Mouse (Mus musculus) forebrain, embryonic 13.5 days (tissue): ENCODE results near the gene Asb16. TPM values are rescaled to one million over a fixed set of nuclear protein-coding genes. Genes with fewer than 3 reads are reported as not detected.

Source experiments
- ATAC-seq: fragments of 200-750 bp; cut with Nextera tagmentation; 2 replicates; pipeline ENCODE4 v1.8.0; 2017
- H3K27ac ChIP-seq: fragments of 300-500 bp; sonication (generic); 2 replicates; pipeline ENCODE4 v1.5.1; 2015; ENCODE audit warnings: inconsistent platforms, mild to moderate bottlenecking, moderate library complexity
- H3K27me3 ChIP-seq: fragments of 300-500 bp; sonication (generic); 2 replicates; pipeline ENCODE4 v1.6.1; 2015; ENCODE audit warnings: mild to moderate bottlenecking, inconsistent platforms
- H3K36me3 ChIP-seq: fragments of 300-500 bp; sonication (generic); 2 replicates; pipeline ENCODE4 v1.6.1; 2015; ENCODE audit warnings: mild to moderate bottlenecking, inconsistent platforms; ENCODE audit not compliant: poor library complexity, severe bottlenecking
- H3K4me1 ChIP-seq: fragments of 300-500 bp; sonication (generic); 2 replicates; pipeline ENCODE4 v1.6.1; 2015; ENCODE audit warnings: inconsistent platforms
- H3K4me2 ChIP-seq: fragments of 300-500 bp; sonication (generic); 2 replicates; pipeline ENCODE4 v1.6.1; 2015; ENCODE audit warnings: inconsistent platforms, mild to moderate bottlenecking, moderate library complexity
- H3K4me3 ChIP-seq: fragments of 300-500 bp; sonication (generic); 2 replicates; pipeline ENCODE4 v1.5.1; 2015; ENCODE audit warnings: mild to moderate bottlenecking, inconsistent platforms
- H3K9ac ChIP-seq: fragments of 300-500 bp; sonication (generic); 2 replicates; pipeline ENCODE4 v1.6.1; 2015; ENCODE audit warnings: mild to moderate bottlenecking, inconsistent platforms
- H3K9me3 ChIP-seq: fragments of 300-500 bp; sonication (generic); replicated peaks from 2 replicates; pipeline ENCODE4 v1.6.1; 2016; ENCODE audit warnings: inconsistent platforms
- WGBS: fragments of 180-500 bp; shearing (Covaris S2); methylation state at CpG from one replicate; pipeline ENCODE4 v1.1.7; 2015; 5-methylcytosine and 5-hydroxymethylcytosine counted together
- polyA plus RNA-seq: library from polyadenylated mRNA; unstranded; fragments of >200 nt; fragmentation: Nextera tagmentation; extraction: Ambion mirVana; gene quantifications from 2 replicates; pipeline ENCODE4 v1.2.1, GENCODE M21; 2015

Asb16 gene
- polyA plus RNA-seq: not detected in 2 replicates

DNA sequence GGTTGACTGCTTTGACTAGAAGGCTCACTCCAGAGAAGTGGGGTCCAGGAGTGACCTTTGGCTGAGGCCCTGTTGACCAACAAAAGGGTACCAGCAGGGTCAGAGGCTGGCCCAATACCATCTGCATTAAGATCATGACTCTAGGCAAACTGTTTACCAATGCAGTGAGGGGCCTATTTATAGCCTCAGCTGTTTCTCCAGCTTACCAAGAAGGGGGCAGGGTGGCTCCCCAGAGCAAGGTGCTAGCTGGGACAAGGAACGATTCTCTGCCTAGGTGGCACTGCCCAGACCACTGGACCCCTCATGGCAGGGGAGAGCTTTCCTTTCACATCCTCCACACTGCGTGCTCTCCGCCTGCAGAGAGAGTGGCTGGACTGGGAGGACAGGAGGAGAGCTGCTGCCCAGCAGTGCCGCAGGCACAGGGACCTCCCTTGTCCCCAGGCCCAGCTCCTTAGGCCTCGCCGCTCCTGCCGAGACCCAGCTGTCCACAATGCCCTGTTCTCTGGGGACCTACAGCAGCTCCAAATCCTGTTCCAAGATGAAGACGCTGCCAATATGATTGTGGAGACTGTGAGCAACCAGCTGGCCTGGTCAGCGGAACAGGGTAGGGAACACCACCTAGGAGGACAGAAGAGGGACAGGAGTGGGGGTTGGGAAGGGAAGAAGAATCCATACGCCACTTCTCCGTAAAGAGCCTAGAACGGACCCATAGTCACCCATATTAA lies at the start of gene Asb16:
Asb16 (plus strand) TSS at position 224 of the 725 bp plus-strand sequence.
- H3K4me2 ChIP-seq: no peak within 1 kb of the TSS
- no peak for ATAC-seq
- no peaks in the 10 kb centered on the region for H3K9me3 ChIP-seq
- peaks cover 6% of the 10 kb centered on the region; the same call in 1 of the 2 replicates for H3K4me1 ChIP-seq
- 89% methylated on average over 12 of the region's 12 CpGs for WGBS
- H3K9ac ChIP-seq: no peak within 1 kb of the TSS
- no peak within 1 kb of the TSS for H3K27ac ChIP-seq
- no peaks in the 10 kb centered on the region for H3K36me3 ChIP-seq
- no peak within 1 kb of the TSS for H3K4me3 ChIP-seq
- H3K27me3 ChIP-seq: no peaks in the 10 kb centered on the region

- H3K27ac ChIP-seq: peak overlapping the region; percentile 91
- H3K9ac ChIP-seq: peak overlapping the region; percentile 60
- 2% methylated on average over 10 of the region's 10 CpGs for WGBS
- H3K4me3 ChIP-seq: peak overlapping the region; percentile 32
- H3K27me3 ChIP-seq: no peaks in the 10 kb centered on the region
- peaks cover 75% of the 10 kb centered on the region for H3K4me1 ChIP-seq
- peak; percentile 91 for ATAC-seq
- H3K4me2 ChIP-seq: peak overlapping the region; percentile 66
- no peaks in the 10 kb centered on the region for H3K9me3 ChIP-seq
- peaks cover 41% of the 10 kb centered on the region; the same call in 1 of the 2 replicates for H3K36me3 ChIP-seq
These were observed 49.8 kb upstream of the Asb16 start for GRCm38 (mm10) chr11:102218783-102219182.

DNA sequence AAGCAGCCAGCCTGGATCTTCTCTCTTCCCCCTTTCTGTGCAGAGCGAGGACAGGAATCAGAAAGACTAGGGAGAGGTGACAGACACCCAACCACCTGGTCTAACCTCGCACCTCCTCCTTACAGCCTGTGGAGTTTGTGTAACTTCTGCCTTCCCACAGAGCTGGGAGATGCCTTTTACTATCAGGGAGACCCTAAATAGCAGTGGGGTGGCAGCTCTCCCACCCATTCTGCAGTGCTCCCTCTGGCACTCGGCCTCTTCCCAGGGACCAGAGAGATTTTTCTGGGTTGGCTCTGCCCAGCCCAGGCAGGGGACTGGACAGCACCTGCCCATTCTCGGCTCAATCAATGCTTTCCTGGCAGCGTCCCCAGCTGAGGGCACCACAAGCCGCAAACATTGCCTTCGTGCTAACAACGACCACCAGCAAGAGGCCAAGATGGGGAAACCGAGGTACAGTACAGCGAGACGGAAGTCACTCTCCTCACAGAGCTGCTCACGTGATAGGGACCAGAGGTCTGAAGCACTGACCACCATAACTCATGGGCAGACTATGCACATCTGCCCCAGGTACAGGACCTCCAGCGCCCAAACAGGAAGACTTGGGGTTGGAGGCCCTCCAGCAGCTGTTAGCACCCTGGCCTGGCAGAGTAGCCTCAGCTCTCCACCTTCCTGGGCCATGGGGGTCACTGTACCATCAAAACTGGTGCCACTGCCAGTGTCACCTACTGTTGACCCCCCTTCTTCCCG lies 49.1 kb upstream of the Asb16 start:
- peak; percentile 39 for ATAC-seq

GRCm38 (mm10) chr11:102219994-102220346 lies 48.6 kb upstream of the Asb16 start:
- WGBS: 80% methylated on average over 4 of the region's 4 CpGs
- Histone ChIP-seq H3K27me3 (no peaks in the 10 kb centered on the region), H3K4me1 (peaks cover 76% of the 10 kb centered on the region), H3K4me2 (no peak overlapping the region), H3K27ac (no peak overlapping the region; the same call in 1 of the 2 replicates), H3K36me3 (peaks cover 45% of the 10 kb centered on the region; the same call in 1 of the 2 replicates), H3K9ac (no peak overlapping the region), H3K4me3 (no peak overlapping the region), H3K9me3 (no peaks in the 10 kb centered on the region)
- no peak for ATAC-seq

More for the DNA sequence above, 49.1 kb upstream of the Asb16 start:
- no peaks in the 10 kb centered on the region for H3K9me3 ChIP-seq
- peaks cover 45% of the 10 kb centered on the region; the same call in 1 of the 2 replicates for H3K36me3 ChIP-seq
- H3K4me3 ChIP-seq: peak overlapping the region; percentile 32; the same call in 1 of the 2 replicates
- H3K9ac ChIP-seq: peak overlapping the region; percentile 60
- peaks cover 76% of the 10 kb centered on the region for H3K4me1 ChIP-seq
- H3K27ac ChIP-seq: peak overlapping the region; percentile 91
- no peaks in the 10 kb centered on the region for H3K27me3 ChIP-seq
- peak overlapping the region; percentile 66 for H3K4me2 ChIP-seq
- WGBS: 62% methylated on average over 14 of the region's 14 CpGs

- H3K9me3 ChIP-seq: no peaks in the 10 kb centered on the region
- no peaks in the 10 kb centered on the region for H3K27me3 ChIP-seq
- H3K4me1 ChIP-seq: peaks cover 76% of the 10 kb centered on the region
- H3K9ac ChIP-seq: no peak overlapping the region
- no peak overlapping the region for H3K27ac ChIP-seq
- H3K36me3 ChIP-seq: peaks cover 45% of the 10 kb centered on the region; the same call in 1 of the 2 replicates
- 73% methylated on average over 6 of the region's 6 CpGs for WGBS
- H3K4me3 ChIP-seq: no peak overlapping the region
- no peak overlapping the region for H3K4me2 ChIP-seq
- ATAC-seq: no peak
These were observed 48.1 kb upstream of the Asb16 start for GRCm38 (mm10) chr11:102220451-102220850.

DNA sequence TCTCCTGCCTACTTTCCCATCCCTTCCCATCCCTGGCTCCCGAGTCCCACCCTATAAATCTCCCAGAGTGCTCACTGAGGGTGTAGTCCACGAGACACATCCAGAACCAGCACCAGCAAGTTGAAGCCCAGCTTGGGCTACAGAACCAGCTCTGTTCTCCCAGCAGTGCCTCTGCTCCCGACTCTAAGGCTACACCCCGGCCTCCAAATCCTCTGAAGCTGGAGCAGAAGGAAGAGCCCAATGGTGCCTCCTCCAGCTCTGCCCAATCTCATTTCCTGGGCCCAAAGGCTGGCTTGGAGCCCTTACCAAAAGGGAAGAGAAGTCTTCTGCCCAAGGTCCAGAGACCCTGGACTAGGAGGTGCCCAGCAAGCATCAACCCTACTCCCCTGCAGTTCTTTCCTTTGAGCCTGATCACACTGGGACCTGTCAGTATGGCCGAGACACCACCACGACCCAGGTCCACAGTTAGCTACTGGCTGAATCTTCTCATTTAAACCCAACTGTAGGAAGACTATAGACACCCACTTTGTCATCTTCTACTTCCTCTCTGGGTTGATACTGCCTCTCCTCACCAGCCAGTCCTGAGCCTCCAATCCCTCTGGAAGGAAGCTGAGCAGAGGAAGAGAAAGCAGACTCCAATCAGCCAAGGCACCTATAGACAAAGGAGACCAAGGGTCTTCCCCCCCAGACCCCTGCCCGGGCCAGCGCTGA lies 47.1 kb upstream of the Asb16 start:
- no peaks in the 10 kb centered on the region for H3K27me3 ChIP-seq
- H3K36me3 ChIP-seq: peaks cover 45% of the 10 kb centered on the region; the same call in 1 of the 2 replicates
- ATAC-seq: no peak
- H3K27ac ChIP-seq: no peak overlapping the region
- no peak overlapping the region for H3K4me3 ChIP-seq
- 89% methylated on average over 8 of the region's 8 CpGs for WGBS
- H3K4me2 ChIP-seq: no peak overlapping the region
- H3K4me1 ChIP-seq: peaks cover 76% of the 10 kb centered on the region
- H3K9ac ChIP-seq: no peak overlapping the region
- H3K9me3 ChIP-seq: no peaks in the 10 kb centered on the region

GRCm38 (mm10) chr11:102221954-102222351 lies 46.6 kb upstream of the Asb16 start:
- ATAC-seq: no peak
- Histone ChIP-seq H3K36me3 (peaks cover 45% of the 10 kb centered on the region; the same call in 1 of the 2 replicates), H3K9me3 (no peaks in the 10 kb centered on the region), H3K27me3 (no peaks in the 10 kb centered on the region), H3K9ac (no peak overlapping the region), H3K4me2 (no peak overlapping the region), H3K4me1 (peaks cover 76% of the 10 kb centered on the region), H3K4me3 (no peak overlapping the region), H3K27ac (no peak overlapping the region)
- WGBS: 63% methylated on average over 8 of the region's 8 CpGs

GRCm38 (mm10) chr11:102223166-102223565 lies 45.4 kb upstream of the Asb16 start:
- Histone ChIP-seq H3K27ac (no peak overlapping the region), H3K27me3 (no peaks in the 10 kb centered on the region), H3K9ac (peak overlapping the region; percentile 23; the same call in 1 of the 2 replicates), H3K4me3 (no peak overlapping the region), H3K9me3 (no peaks in the 10 kb centered on the region), H3K36me3 (peaks cover 37% of the 10 kb centered on the region; the same call in 1 of the 2 replicates), H3K4me1 (peaks cover 76% of the 10 kb centered on the region), H3K4me2 (no peak overlapping the region)
- 47% methylated on average over 6 of the region's 6 CpGs for WGBS
- no peak for ATAC-seq

DNA sequence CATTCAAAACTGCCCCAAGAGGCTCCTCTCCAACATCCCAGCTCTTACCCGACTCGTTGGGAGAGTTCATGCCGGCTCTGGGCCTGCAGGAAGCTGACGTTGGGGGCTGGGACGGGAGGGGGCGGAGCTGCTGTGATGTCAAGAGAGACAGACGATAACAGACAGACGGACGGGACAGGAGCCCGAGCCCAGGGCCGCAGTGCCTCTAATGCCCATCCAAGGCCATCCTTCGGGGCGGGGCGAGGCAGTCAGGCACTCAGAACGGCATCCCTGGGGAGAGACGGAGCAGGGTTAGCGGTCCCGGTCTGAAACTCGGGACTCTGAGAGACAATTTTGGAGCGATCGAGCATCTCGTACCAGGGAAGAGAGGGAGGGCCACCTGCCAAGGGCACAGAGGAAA lies 43.9 kb upstream of the Asb16 start:
- WGBS: 8% methylated on average over 22 of the region's 22 CpGs
- H3K4me3 ChIP-seq: no peak overlapping the region
- peaks cover 35% of the 10 kb centered on the region; the same call in 1 of the 2 replicates for H3K36me3 ChIP-seq
- no peaks in the 10 kb centered on the region for H3K9me3 ChIP-seq
- peak overlapping the region; percentile 47; the same call in 1 of the 2 replicates for H3K9ac ChIP-seq
- H3K4me1 ChIP-seq: peaks cover 74% of the 10 kb centered on the region
- peak overlapping the region; percentile 43 for H3K4me2 ChIP-seq
- no peak overlapping the region for H3K27ac ChIP-seq
- H3K27me3 ChIP-seq: no peaks in the 10 kb centered on the region
- no peak for ATAC-seq

DNA sequence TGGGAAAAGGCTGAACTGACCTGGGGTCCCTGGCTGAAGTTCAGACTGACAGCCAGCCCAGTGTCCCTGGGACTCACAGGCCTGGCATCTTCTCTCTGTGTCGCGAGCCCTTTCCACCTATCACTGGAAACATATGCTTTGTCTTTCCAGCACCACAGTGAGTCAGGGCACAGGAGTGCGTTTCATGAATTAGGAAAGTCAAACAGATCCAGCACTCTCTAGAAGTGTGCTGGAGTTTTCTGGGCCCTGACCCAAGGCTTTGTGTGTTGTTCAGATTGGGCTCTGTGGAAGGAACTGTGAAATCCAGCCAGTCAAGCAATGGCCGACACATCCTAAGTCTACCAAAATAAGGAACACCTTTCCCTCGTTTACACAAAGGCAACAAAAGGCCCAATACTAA lies 43.3 kb upstream of the Asb16 start:
- Histone ChIP-seq H3K9me3 (no peaks in the 10 kb centered on the region), H3K27ac (no peak overlapping the region), H3K36me3 (peaks cover 31% of the 10 kb centered on the region; the same call in 1 of the 2 replicates), H3K27me3 (no peaks in the 10 kb centered on the region), H3K9ac (peak overlapping the region; percentile 47; the same call in 1 of the 2 replicates), H3K4me3 (no peak overlapping the region), H3K4me2 (peak overlapping the region; percentile 43), H3K4me1 (peaks cover 69% of the 10 kb centered on the region)
- no peak for ATAC-seq
- 69% methylated on average over 5 of the region's 5 CpGs for WGBS

GRCm38 (mm10) chr11:102226067-102226978 lies 42.2 kb upstream of the Asb16 start:
- Histone ChIP-seq H3K27ac (no peak overlapping the region), H3K9ac (peak overlapping the region; percentile 90), H3K4me1 (peaks cover 66% of the 10 kb centered on the region), H3K27me3 (no peaks in the 10 kb centered on the region), H3K36me3 (peaks cover 25% of the 10 kb centered on the region; the same call in 1 of the 2 replicates), H3K4me2 (peak overlapping the region; percentile 76), H3K9me3 (no peaks in the 10 kb centered on the region), H3K4me3 (peak overlapping the region; percentile 79; the same call in 1 of the 2 replicates)
- ATAC-seq: no peak
- 59% methylated on average over 12 of the region's 12 CpGs for WGBS
